Mouse (Mus musculus): ENCODE measurements around the gene Srrt.

Srrt gene

GRCm38 (mm10) chr5:137307071-137307912 lies at the start of gene Srrt:
Srrt (minus strand) TSS chr5:137307674.
- in situ Hi-C loops (cut with MboI): no loop called here

- in situ Hi-C loops (cut with MboI): no loop called here
These were observed 46.6 kb upstream of the Srrt start for GRCm38 (mm10) chr5:137354091-137354490.

- in situ Hi-C loops (cut with MboI): no loop called here
These were observed 44.8 kb upstream of the Srrt start for GRCm38 (mm10) chr5:137352011-137352975.

DNA sequence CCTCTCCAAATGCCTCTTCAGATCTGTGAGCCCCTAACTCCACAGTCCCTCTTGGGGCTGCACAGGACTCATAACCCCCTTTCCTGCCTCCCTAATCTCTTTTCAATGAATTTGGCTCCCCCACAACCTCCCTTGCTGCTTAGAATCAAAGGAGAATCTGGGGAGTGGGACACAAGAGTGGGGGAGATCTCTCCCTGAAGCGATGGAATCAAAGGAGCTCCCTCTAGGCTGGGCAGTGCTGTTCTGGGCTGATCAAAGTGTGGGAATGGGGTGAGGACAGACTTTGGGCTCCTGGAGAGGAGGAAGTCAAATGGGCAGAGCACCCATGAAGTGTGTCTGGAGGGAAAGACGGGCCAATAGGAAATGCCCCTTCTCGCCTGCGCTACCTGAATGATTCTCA lies 43.9 kb upstream of the Srrt start:
- in situ Hi-C loops (cut with MboI): no loop called here

- in situ Hi-C loops (cut with MboI): no loop called here
These were observed 43.5 kb upstream of the Srrt start for GRCm38 (mm10) chr5:137351058-137351380.

GRCm38 (mm10) chr5:137350205-137351057 lies 43.0 kb upstream of the Srrt start:
- in situ Hi-C loops (cut with MboI): no loop called here

DNA sequence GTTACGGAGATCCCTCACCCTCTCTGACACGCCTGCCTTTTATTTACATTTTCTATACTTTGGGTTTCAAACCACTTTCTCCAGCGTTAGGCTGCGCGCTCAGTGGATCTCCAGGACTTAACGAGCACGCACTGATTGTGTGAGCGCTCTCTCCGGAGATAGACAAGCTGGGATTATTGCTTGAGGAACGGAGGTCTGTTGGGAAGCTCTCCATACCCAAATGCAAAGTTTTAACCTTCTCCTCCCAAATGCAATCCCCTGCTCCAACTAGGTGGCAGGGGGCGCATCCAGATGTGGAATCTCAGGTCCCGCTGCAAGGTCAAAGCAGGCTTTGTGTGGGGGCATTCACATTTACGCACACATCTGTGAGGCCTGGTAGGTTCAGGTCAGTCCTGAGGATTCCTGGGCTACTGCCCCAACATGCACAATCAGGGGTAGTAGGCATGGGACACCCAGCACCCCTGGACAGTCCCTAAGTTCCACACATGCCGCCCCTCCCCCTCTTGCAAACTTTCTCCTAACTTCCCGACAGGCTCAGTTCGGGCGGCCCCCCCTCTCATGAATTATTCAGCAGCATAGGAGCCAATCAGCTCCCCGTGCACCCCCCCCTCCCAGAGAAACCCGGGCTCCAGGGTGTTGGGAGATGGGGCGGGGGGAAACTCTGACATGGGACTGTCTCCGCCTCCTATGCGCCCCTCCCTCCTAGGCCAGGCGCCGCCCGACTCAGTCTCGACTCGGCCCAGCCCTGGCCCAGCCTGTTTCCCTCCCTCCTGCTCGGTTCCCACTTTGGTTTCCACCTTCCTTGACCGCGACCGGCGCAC lies 42.1 kb upstream of the Srrt start, which contains the start of gene Ephb4:
Gene Ephb4 (plus strand): TSS at position 726 of the 821 bp plus-strand sequence.
- in situ Hi-C loops (cut with MboI): no loop called here

DNA sequence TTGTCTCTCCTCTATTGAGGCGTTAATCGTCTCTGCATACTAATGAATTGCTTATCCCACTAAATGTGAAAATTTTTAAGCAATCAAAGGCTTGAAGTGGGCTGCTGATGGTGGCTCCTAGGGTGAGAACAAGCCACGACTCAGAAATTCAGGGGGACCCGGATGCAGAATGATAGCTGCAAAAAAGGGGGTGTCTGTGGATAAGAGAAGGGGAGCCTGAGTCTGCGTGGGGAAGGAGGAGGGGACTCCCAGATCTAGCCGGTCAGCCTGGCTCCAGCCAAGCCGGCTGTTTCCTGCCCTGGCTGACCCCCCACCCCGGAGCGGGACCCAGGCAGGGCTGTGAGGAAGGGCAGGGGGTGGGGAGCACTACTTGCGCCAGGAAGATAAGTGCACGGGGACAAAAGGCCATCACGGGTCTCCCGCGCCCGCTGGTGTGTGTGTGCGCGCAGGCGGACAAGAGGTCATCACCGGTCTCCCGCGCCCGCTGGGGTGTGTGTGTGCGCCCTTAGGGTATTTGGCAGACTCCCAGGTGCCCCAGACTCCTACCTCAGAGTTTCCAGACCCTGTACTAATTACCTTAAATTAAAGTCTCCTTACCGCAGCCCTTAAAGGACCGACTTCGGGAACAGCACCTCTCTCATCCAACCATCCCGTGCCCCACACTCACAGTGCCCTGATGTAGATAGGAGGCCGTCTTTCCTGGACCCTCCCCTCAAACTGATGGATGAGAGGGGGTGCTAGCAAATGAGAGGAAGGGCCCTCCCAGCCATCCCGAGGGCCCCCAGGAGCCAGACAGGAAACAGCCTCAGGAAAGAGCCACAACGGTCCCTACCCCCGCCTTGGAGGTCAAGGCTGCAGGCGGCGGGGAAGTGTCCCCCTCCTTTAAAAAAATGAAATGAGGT lies 41.3 kb upstream of the Srrt start:
- in situ Hi-C loops (cut with MboI): no loop called here

DNA sequence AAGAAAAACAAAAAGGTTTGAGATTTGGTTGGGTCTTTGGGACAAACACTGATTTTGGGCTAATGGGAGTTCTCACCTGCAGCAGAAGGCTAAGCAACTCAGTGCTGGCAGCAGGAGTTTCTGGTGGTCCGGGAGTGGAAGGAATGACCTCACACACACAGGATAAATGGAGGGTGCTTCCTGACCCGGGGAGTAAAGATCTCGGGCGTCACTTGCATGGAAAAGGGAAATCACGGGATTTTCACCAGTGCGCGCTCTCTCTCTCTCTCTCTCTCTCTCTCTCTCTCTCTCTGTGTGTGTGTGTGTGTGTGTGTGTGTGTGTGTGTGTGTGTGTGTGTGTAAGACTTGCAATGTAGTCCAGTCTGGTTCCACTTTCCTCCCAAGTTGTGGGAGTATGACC lies 40.4 kb upstream of the Srrt start:
- in situ Hi-C loops (cut with MboI): no loop called here

GRCm38 (mm10) chr5:137346983-137347382 lies 39.5 kb upstream of the Srrt start:
- in situ Hi-C loops (cut with MboI): no loop called here

DNA sequence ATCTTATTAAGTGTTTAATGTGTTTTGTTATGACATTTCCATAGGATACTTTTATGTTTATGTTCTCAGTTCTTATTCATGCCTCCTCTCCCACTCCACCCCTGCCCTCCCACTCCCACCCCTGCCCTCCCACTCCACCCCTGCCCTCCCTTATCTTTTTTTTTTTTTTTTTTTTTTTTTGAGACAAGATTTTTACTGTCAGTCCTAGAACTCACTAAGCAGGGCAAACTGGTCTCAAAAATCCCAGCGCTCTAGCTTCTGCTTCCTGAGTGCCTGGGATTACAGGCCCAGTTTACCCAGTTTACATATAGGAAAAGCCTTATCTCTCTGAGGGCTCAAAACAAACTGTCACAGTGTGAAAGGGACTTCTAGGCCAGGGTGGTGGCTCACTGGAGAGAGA lies 38.9 kb upstream of the Srrt start:
- in situ Hi-C loops (cut with MboI): no loop called here

DNA sequence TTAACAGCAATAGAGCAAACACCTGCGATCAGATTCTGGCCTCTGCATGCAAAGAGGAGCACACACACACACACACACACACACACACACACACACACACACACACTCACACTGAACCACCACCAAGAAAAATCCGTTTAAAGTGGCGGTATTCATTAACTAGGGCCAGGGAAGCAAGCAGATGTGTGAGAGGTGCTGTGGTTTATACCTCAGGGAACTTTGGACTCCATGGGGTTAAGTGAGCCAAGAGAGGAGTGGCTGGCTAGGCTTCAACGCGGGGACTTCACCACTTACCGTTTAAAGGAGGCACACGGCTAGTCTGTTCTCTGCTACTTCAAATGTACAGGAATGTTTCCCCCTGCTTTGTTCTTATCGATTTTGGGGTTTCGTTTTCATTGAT lies 38.3 kb upstream of the Srrt start:
- in situ Hi-C loops (cut with MboI): no loop called here

- in situ Hi-C loops (cut with MboI): no loop called here
These were observed 36.4 kb upstream of the Srrt start for GRCm38 (mm10) chr5:137343869-137344268.

DNA sequence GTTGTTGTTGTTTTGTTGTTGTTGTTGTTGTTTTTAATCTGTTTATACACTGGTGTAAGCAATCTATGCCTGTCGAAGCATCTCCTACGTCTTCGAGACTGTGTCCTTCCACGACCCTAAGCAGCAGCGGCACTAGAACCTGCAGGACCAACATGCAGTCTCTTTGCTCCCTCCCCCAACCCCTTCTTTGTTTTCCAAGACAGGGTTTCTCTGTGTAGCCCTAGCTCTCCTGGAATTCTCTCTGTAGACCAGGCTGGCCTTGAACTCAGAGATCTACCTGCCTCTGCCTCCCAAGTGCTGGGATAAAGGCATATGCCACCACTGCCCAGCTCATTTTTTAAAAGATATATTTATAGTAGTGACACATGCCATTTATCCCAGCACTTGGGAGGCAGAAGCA lies 35.9 kb upstream of the Srrt start:
- in situ Hi-C loops (cut with MboI): no loop called here

- in situ Hi-C loops (cut with MboI): no loop called here
These were observed 35.0 kb upstream of the Srrt start for GRCm38 (mm10) chr5:137342407-137343012.

DNA sequence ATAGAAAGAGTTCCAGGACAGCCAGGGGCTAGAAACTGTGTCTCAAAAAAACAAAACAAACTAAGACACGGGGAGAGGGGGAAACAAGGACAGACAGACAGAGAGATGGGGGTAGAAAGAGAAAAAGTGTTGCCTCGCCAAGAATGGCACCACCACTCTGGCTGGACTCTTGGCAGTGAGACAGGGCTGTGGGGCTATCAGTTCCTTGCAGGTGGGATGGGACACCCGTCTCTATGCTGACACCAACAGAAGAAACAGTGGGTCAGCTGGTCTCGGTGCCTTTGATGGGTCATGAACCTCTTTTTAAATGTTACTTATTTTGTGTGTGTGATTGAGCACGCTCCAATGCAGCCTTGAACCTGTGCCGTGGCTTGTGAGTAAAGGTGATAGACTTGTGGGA lies 32.7 kb upstream of the Srrt start:
- in situ Hi-C loops (cut with MboI): no loop called here

DNA sequence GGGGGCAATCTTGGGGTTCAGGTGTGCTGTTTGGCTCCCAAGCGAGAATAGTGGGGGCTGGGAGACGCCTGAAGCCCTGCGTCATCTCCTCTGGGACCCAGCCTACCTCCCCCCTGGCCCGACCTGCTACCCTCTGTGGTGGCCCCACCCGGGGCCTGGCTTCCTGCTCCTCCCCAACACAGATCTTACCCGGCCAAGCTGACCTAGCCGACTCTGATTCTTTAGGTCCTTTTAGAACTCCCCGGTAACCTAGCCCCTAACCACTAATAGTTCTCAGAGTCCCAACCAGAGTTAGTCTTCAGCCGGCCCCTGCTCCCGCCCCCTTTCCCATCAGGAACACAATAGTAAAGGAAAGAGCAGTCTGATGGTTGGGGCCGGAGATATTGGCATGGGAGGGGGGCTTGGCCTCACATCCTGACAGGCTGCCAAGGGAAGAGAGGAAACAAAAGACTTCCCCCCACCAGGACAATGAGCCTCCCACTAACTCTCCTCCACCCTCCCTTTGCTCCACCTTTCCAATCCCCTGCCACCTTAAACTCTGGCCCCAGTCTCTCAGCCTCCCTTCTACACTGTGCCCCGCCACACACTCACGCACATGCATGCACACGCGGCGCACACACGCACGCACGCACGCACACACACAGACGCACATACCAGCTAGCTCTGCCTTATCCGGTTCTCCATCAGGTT lies 32.0 kb upstream of the Srrt start:
- in situ Hi-C loops (cut with MboI): no loop called here

DNA sequence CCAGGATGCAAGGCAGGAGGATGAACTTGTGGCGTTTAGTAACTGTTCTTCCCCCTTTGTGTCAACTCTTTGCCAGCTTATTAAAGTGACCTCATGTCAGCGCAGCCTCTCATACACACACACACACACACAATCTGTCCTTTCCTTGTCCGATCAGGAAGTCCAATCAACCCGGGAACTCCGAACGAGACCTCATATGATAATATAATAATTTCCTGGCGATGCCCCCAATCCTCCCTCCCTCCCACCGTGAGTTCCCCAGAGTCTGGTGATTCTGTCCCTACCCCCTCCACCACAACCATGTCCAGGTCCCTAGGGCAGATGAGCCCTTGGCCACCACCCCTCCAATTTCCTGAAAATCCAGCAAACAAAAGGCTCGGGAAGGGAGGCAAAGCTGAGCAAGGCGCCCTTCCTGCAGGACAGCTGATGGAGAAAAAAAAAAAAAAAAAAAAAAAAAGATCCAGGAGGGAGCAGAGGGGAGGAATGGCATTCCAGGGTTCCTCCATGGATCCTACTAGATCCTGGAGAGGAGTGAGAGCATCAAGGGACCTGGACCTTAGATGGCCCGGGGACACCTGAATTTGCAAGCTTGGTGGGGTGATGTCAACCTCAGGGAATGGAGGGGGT lies 31.3 kb upstream of the Srrt start:
- in situ Hi-C loops (cut with MboI): no loop called here
